In genomic region chr9:107511436-107511835, GRCm38 (mm10) we compare ENCODE assay signal across 15 mouse cellular contexts. TPM values are rescaled to one million over a fixed set of nuclear protein-coding genes. Genes with fewer than 3 reads are reported as not detected.
DNase-seq lines count a peak whose midpoint lies in the region; ATAC-seq and TF ChIP-seq lines count a peak whose summit lies in the region.
"Had no signal": no experiment of that assay in that cellular context is flagged by ENCODE, and none has a peak within 500 bp of the region (broad histone marks: within the 10 kb centered on the region; RNA-seq: fewer than 3 reads in every experiment).

No protein-coding gene starts in this region.

- 55% methylated on average over 8 of the region's 8 CpGs for WGBS in forebrain, embryonic 11.5 days
- WGBS in forebrain, postnatal 0 days: 31% methylated on average over 8 of the region's 8 CpGs
- 61% methylated on average over 8 of the region's 8 CpGs for WGBS in neural tube, embryonic 11.5 days
- 57% methylated on average over 8 of the region's 8 CpGs for WGBS in midbrain, embryonic 12.5 days

- no peak overlapping the region for H3K9ac ChIP-seq in forebrain, embryonic 11.5 days (ENCODE audit: low read length)
- no peak overlapping the region for H3K9ac ChIP-seq in forebrain, postnatal 0 days
- H3K9ac ChIP-seq in neural tube, embryonic 11.5 days (ENCODE audit: low read length): no peak overlapping the region
- no peak overlapping the region for H3K9ac ChIP-seq in midbrain, embryonic 12.5 days (replicated peaks)
- H3K9ac ChIP-seq: limb, embryonic 15.5 days; lung, embryonic 14.5 days had no signal

- no peak overlapping the region for H3K4me2 ChIP-seq in forebrain, embryonic 11.5 days (ENCODE audit: low read depth, low read length, severe bottlenecking)
- H3K4me2 ChIP-seq in forebrain, postnatal 0 days (ENCODE audit: low read depth): no peak overlapping the region
- H3K4me2 ChIP-seq in neural tube, embryonic 11.5 days (ENCODE audit: low read depth): no peak overlapping the region
- no peak overlapping the region for H3K4me2 ChIP-seq in midbrain, embryonic 12.5 days (replicated peaks)
- H3K4me2 ChIP-seq: heart, embryonic 11.5 days; limb, embryonic 15.5 days; lung, embryonic 14.5 days had no signal

- intact Hi-C loops in left cerebral cortex, postnatal 36 days (cut with DNase I): loop anchor here (5.0 kb wide), 1 partner anchor 219 kb away; no protein-coding TSS in a partner anchor

- H3K4me1 ChIP-seq in forebrain, embryonic 11.5 days (replicated peaks; ENCODE audit: control insufficient read depth, insufficient read depth, low read length): peaks cover 12% of the 10 kb centered on the region
- peaks cover 21% of the 10 kb centered on the region for H3K4me1 ChIP-seq in forebrain, postnatal 0 days (ENCODE audit: insufficient read depth)
- 0 out of 2 replicates have a peak, but pooled peaks cover 8% of the 10 kb centered on the region for H3K4me1 ChIP-seq in neural tube, embryonic 11.5 days (ENCODE audit: control insufficient read depth, insufficient read depth, low read length)
- peaks cover 51% of the 10 kb centered on the region for H3K4me1 ChIP-seq in midbrain, embryonic 12.5 days

- H3K4me3 ChIP-seq in forebrain, embryonic 11.5 days (ENCODE audit: low read depth, low read length): no peak overlapping the region
- H3K4me3 ChIP-seq in forebrain, postnatal 0 days (ENCODE audit: low read depth, low read length): no peak overlapping the region
- no peak overlapping the region for H3K4me3 ChIP-seq in neural tube, embryonic 11.5 days (ENCODE audit: low read depth, low read length)
- no peak overlapping the region for H3K4me3 ChIP-seq in midbrain, embryonic 12.5 days
- H3K4me3 ChIP-seq: left cerebral cortex, adult 2 months; limb, embryonic 15.5 days; megakaryocyte, embryonic 14.5 days had no signal

- no peaks in the 10 kb centered on the region; the same call in 1 of the 2 replicates for H3K27me3 ChIP-seq in forebrain, embryonic 11.5 days (ENCODE audit: control insufficient read depth, insufficient read depth, low read length)
- no peaks in the 10 kb centered on the region for H3K27me3 ChIP-seq in forebrain, postnatal 0 days (ENCODE audit: insufficient read depth, low read length)
- no peaks in the 10 kb centered on the region for H3K27me3 ChIP-seq in neural tube, embryonic 11.5 days (ENCODE audit: control insufficient read depth, insufficient read depth, low read length)
- no peaks in the 10 kb centered on the region for H3K27me3 ChIP-seq in midbrain, embryonic 12.5 days

- no peaks in the 10 kb centered on the region for H3K9me3 ChIP-seq in forebrain, embryonic 11.5 days (ENCODE audit: control insufficient read depth, low read length)
- H3K9me3 ChIP-seq in forebrain, postnatal 0 days (ENCODE audit: low read length): no peaks in the 10 kb centered on the region
- H3K9me3 ChIP-seq in neural tube, embryonic 11.5 days (ENCODE audit: control insufficient read depth, low read length): no peaks in the 10 kb centered on the region
- H3K9me3 ChIP-seq in midbrain, embryonic 12.5 days: no peaks in the 10 kb centered on the region
- H3K9me3 ChIP-seq: limb, embryonic 15.5 days; megakaryocyte, embryonic 14.5 days had no signal

- DNase-seq in forebrain, embryonic 11.5 days (ENCODE audit: low spot score): no peak
- DNase-seq in forebrain, postnatal 0 days: no peak
- DNase-seq in neural tube, embryonic 11.5 days (ENCODE audit: low spot score): no peak
- no peak for DNase-seq in neural tube, embryonic 10.5 days (ENCODE audit: extremely low spot score, low spot score)
- DNase-seq in gastrocnemius, adult 8-10 months (ENCODE audit: low spot score in 2 of 2): no peak
- DNase-seq in left cerebral cortex, postnatal 36 days (ENCODE audit: low spot score in 2 of 2): no peak
- DNase-seq in layer of hippocampus, adult 9-11 months: no peak
- DNase-seq: cerebellum, adult 2 months; lung, embryonic 14.5 days; right cerebral cortex, postnatal 14 days had no signal

- TF ChIP-seq CTCF in forebrain, postnatal 0 days (IDR thresholded peaks at IDR 0.05; ENCODE audit: low read depth): no peak

- H3K36me3 ChIP-seq in forebrain, embryonic 11.5 days (ENCODE audit: control insufficient read depth, insufficient read depth, low read length): no peaks in the 10 kb centered on the region
- no peaks in the 10 kb centered on the region for H3K36me3 ChIP-seq in forebrain, postnatal 0 days (ENCODE audit: insufficient read depth)
- H3K36me3 ChIP-seq in neural tube, embryonic 11.5 days (ENCODE audit: control insufficient read depth, insufficient read depth, low read length): no peaks in the 10 kb centered on the region
- no peaks in the 10 kb centered on the region for H3K36me3 ChIP-seq in midbrain, embryonic 12.5 days
- H3K36me3 ChIP-seq: limb, embryonic 15.5 days had no signal

- peak overlapping the region; percentile 27; the same call in 1 of the 2 replicates for H3K27ac ChIP-seq in forebrain, embryonic 11.5 days (ENCODE audit: low read depth, low read length)
- no peak overlapping the region for H3K27ac ChIP-seq in forebrain, postnatal 0 days (ENCODE audit: low read depth, low read length)
- peak overlapping the region; percentile 36; the same call in 1 of the 2 replicates for H3K27ac ChIP-seq in neural tube, embryonic 11.5 days (ENCODE audit: low read depth, low read length)
- H3K27ac ChIP-seq in midbrain, embryonic 12.5 days (replicated peaks): peak overlapping the region; percentile 76
- H3K27ac ChIP-seq: left cerebral cortex, adult 2 months; limb, embryonic 15.5 days had no signal

- no peak for ATAC-seq in forebrain, embryonic 11.5 days (replicated peaks; ENCODE audit: low FRiP score)
- no peak for ATAC-seq in forebrain, postnatal 0 days
- ATAC-seq in neural tube, embryonic 11.5 days (ENCODE audit: insufficient read depth, low FRiP score, low TSS enrichment): no peak
- peak; percentile 45; the same call in 1 of the 2 replicates for ATAC-seq in midbrain, embryonic 12.5 days (ENCODE audit: low FRiP score, low read depth)

RNA-seq across cellular contexts. Expression of gene Tmem115, which starts 22.3 kb away (rescaled TPM):
- polyA plus RNA-seq in forebrain, embryonic 11.5 days (2014; fragmentation: Nextera tagmentation; extraction: Ambion mirVana): 40.2 and 43.7 TPM in 2 replicates
- total RNA-seq in forebrain, postnatal 0 days (2014; rRNA removed): 44.3 and 51.4 TPM in 2 replicates
- polyA plus RNA-seq in forebrain, postnatal 0 days (2015; fragmentation: Nextera tagmentation; extraction: Ambion mirVana): 49.7 and 50.4 TPM in 2 replicates
- polyA plus RNA-seq in neural tube, embryonic 11.5 days (2014; fragmentation: Nextera tagmentation; extraction: Ambion mirVana): 47.0 and 47.2 TPM in 2 replicates
- 43.6 TPM in 2 replicates for polyA plus RNA-seq in midbrain, embryonic 12.5 days (2016; fragmentation: Nextera tagmentation; extraction: Ambion mirVana)
- 10 to 100 TPM; 15.4 to 19.0 (median 16.6) TPM for total RNA-seq in gastrocnemius, adult 8-10 months (2022)
- total RNA-seq in left cerebral cortex, postnatal 36 days (2021): 10 to 100 TPM; 34.7 to 39.6 TPM

RNA-seq across cellular contexts. Expression of gene Cyb561d2, which starts 30.6 kb away (rescaled TPM):
- polyA plus RNA-seq in forebrain, embryonic 11.5 days (2014; fragmentation: Nextera tagmentation; extraction: Ambion mirVana): 14.3 and 18.7 TPM in 2 replicates
- 36.0 and 42.7 TPM in 2 replicates for total RNA-seq in forebrain, postnatal 0 days (2014; rRNA removed)
- polyA plus RNA-seq in forebrain, postnatal 0 days (2015; fragmentation: Nextera tagmentation; extraction: Ambion mirVana): 47.0 and 48.3 TPM in 2 replicates
- 19.7 and 21.9 TPM in 2 replicates for polyA plus RNA-seq in neural tube, embryonic 11.5 days (2014; fragmentation: Nextera tagmentation; extraction: Ambion mirVana)
- polyA plus RNA-seq in midbrain, embryonic 12.5 days (2016; fragmentation: Nextera tagmentation; extraction: Ambion mirVana): 19.3 and 19.4 TPM in 2 replicates
- total RNA-seq in gastrocnemius, adult 8-10 months (2022): 1 to 10 TPM; 3.5 to 4.9 (median 4.2) TPM
- 10 to 100 TPM; 16.9 to 17.0 TPM for total RNA-seq in left cerebral cortex, postnatal 36 days (2021)

RNA-seq across cellular contexts. Expression of gene Nprl2, which starts 30.6 kb away (rescaled TPM):
- polyA plus RNA-seq in forebrain, embryonic 11.5 days (2014; fragmentation: Nextera tagmentation; extraction: Ambion mirVana): 40.7 and 43.7 TPM in 2 replicates
- 59.9 and 73.3 TPM in 2 replicates for total RNA-seq in forebrain, postnatal 0 days (2014; rRNA removed)
- 65.9 and 70.4 TPM in 2 replicates for polyA plus RNA-seq in forebrain, postnatal 0 days (2015; fragmentation: Nextera tagmentation; extraction: Ambion mirVana)
- polyA plus RNA-seq in neural tube, embryonic 11.5 days (2014; fragmentation: Nextera tagmentation; extraction: Ambion mirVana): 45.8 and 48.9 TPM in 2 replicates
- polyA plus RNA-seq in midbrain, embryonic 12.5 days (2016; fragmentation: Nextera tagmentation; extraction: Ambion mirVana): 48.1 and 48.4 TPM in 2 replicates
- 10 to 100 TPM; 10.4 to 13.4 (median 11.0) TPM for total RNA-seq in gastrocnemius, adult 8-10 months (2022)
- 10 to 100 TPM; 38.9 to 46.2 TPM for total RNA-seq in left cerebral cortex, postnatal 36 days (2021)

RNA-seq across cellular contexts. Expression of gene Zmynd10, which starts 35.7 kb away (rescaled TPM):
- polyA plus RNA-seq in forebrain, embryonic 11.5 days (2014; fragmentation: Nextera tagmentation; extraction: Ambion mirVana): 1.1 and 2.3 TPM in 2 replicates
- total RNA-seq in forebrain, postnatal 0 days (2014; rRNA removed): 6.4 and 11.6 TPM in 2 replicates
- polyA plus RNA-seq in forebrain, postnatal 0 days (2015; fragmentation: Nextera tagmentation; extraction: Ambion mirVana): 5.9 and 7.0 TPM in 2 replicates
- 0.65 and 1.3 TPM in 2 replicates for polyA plus RNA-seq in neural tube, embryonic 11.5 days (2014; fragmentation: Nextera tagmentation; extraction: Ambion mirVana)
- 1.1 and 2.6 TPM in 2 replicates for polyA plus RNA-seq in midbrain, embryonic 12.5 days (2016; fragmentation: Nextera tagmentation; extraction: Ambion mirVana)
- total RNA-seq in gastrocnemius, adult 8-10 months (2022): under 1 TPM in 1 of 4 experiments, not detected in 3; 0.22 TPM
- total RNA-seq in left cerebral cortex, postnatal 36 days (2021): 1 to 10 TPM; 3.4 to 4.3 TPM
- polyA plus RNA-seq: heart, embryonic 11.5 days had no signal

RNA-seq across cellular contexts. Expression of gene Rassf1, which starts 39.9 kb away (rescaled TPM):
- 48.2 and 51.8 TPM in 2 replicates for polyA plus RNA-seq in forebrain, embryonic 11.5 days (2014; fragmentation: Nextera tagmentation; extraction: Ambion mirVana)
- 21.7 and 25.2 TPM in 2 replicates for total RNA-seq in forebrain, postnatal 0 days (2014; rRNA removed)
- polyA plus RNA-seq in forebrain, postnatal 0 days (2015; fragmentation: Nextera tagmentation; extraction: Ambion mirVana): 26.6 and 33.3 TPM in 2 replicates
- 38.5 and 41.3 TPM in 2 replicates for polyA plus RNA-seq in neural tube, embryonic 11.5 days (2014; fragmentation: Nextera tagmentation; extraction: Ambion mirVana)
- 43.6 and 48.9 TPM in 2 replicates for polyA plus RNA-seq in midbrain, embryonic 12.5 days (2016; fragmentation: Nextera tagmentation; extraction: Ambion mirVana)
- total RNA-seq in gastrocnemius, adult 8-10 months (2022): 10 to 100 TPM in 3 of 4 experiments, 1 to 10 TPM in 1; 9.3 to 14.4 (median 11.9) TPM
- total RNA-seq in left cerebral cortex, postnatal 36 days (2021): 10 to 100 TPM; 16.7 to 19.0 TPM
